Mouse (Mus musculus) thymus, postnatal 14 days (tissue): Measurements from ENCODE around the gene Plagl1.

ENCODE experiments used
- DNase-seq: peaks from one replicate; pipeline ENCODE4 v3.0.0; 2021

Plagl1 gene

DNA sequence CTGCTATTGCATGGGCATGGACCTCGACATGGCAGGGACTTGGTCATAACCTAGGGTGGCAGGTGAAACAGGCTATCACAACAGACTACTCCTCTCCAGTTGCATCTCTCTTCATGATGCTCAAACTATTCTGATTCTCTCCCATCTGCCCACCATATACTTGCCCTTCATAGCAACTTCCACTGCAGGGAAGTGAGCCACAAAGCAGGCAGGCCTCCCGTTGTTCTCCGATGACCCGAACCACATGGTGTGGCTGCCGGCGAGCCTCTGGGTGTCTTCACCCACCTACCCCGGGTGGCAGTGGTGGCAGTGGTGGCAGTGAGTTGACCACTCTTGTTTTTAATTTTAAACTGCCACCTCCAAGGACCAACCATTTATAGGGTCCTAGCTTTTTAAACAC, 75.4 kb downstream of the Plagl1 start:
- DNase-seq, result no peak

DNA sequence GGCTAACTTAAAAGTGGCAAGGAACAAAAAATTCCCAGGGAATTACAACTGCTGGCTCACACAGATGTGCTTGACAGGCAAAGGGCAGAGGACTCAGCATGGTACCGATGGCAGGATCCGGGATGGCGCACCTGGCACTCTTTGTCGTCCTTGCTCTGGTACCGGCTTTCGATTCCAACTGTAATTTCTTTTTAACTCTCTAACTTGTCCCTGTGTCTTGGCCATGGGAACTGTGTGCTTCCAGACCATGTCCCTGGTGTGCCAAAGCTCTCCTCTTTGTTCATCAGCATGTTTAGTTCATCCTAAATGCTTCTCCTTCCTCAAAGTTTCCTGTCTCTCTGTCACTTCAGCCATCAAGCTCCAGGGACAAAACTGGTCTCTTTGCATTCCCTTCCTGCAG, 77.6 kb downstream of the Plagl1 start:
- DNase-seq, result no peak

DNA sequence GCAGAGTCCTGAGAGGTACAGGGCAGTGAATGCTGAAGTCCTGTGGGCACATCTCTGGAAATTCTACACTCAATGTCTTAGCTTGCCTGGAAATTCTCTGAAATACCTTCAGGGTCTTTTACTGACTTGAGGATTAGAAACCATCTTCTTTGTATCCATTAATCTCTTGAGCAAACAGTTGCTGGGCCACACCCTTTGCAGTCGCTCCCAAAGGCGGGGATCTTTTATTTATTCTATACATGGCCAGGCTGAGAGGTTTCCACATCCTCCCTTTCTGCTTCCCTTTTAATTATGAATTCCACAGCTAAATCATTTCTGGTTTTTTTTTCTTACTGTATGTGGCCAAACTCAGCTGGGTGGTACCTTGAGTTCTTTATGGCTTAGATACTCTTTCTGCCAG, 80.1 kb downstream of the Plagl1 start:
- DNase-seq, result no peak

DNA sequence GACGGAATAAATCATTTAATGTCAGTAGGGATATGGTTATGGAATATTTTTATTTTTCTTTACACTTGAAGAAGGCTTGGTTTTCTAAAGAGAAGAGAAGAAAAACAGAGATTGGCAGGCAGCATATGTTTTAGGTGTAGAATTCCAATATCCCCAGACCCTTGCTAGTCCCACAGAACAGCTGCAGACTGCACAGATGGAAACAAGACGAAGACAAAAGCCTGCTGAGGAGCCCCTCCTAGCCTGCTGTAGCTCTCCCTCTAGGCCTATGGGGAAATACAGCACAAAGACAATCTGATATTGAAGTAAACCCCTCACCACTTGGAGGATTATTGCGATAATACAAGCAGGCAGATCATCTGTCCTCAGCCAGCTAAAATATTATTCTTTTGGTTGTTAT, 90.1 kb downstream of the Plagl1 start:
- DNase-seq, result no peak

DNA sequence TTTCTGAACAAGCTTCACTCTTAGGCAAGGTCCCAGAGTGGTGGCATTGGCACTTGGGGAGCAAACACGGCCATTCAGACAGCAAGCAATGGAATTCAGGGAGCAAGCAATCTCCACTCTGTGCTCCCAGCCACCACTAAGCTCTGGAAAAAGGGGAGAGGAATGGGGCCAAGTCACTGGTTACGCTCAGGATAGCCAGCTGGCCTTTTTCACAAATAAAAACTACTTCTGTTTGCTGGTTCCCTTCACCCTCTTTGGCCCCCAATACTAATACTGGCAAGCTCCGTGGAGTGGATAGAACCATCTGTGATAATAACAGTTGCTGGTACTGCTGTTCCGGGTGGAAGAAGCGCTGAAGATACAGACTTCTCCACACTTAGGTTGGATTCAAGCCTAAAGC, 91.0 kb downstream of the Plagl1 start:
- DNase-seq, result no peak

DNA sequence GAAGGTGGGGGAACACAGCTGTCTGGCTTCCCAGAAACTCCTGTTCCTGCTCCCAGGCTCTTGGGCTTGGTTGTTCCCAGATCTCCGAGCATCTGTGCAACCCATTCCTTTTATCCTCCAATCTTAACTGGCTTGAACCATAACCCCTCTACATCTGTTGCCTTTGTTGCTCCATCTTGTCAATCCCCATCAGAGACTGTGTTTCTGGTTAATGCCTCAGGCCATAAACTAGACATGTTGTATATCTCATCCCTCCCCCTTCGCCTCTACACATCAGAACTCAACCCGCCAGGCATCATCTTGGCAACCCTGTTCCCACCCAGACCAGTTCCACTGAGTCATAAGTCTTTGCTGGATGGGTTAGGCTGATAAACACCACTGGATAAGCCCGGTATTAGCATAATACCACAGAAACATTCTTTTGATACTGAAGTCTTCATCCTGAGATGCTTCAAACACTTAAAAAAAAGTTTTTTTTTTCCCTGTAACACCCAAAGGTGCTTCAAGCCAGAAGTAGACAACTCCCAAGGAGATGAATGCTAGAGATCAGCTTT, 92.6 kb downstream of the Plagl1 start:
- no peak for DNase-seq

DNA sequence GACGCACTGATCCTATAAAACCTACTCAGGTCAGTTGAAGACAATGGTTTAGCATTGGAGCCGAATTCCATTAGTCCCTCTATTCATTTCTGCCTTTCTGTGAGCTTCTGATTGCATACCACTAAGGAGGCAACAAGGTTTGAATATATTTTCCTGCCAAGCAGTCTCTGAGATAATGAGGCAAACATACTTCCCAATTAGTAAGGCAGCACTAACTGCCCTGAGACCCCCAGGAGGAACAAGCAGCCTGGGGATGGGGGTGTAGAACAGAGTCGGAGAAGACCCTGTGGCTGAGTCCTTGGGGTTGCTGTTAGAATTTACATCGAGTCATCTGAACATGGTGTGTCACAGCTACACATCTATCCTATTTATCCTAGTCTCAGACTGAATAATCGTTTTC, 95.1 kb downstream of the Plagl1 start:
- no peak for DNase-seq

DNA sequence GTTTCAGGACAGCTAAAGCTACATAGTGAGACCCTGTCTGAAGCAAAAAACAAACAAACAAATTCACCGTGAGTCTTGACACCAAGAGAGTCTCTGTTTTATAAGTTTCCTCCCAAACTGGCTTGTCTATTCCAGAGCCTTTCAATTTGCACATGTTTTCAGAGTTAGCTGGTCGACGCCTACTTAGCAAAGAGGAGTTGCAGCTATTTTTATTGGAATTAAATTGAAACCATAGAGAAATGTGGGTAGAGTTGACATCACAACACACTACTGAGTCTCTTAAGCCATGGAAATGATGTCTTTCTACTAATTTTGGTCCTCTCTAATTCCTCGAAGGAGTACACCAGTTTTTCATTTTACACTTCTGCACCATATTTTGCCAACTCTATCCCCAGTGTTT, 100.6 kb downstream of the Plagl1 start:
- DNase-seq, result no peak

DNA sequence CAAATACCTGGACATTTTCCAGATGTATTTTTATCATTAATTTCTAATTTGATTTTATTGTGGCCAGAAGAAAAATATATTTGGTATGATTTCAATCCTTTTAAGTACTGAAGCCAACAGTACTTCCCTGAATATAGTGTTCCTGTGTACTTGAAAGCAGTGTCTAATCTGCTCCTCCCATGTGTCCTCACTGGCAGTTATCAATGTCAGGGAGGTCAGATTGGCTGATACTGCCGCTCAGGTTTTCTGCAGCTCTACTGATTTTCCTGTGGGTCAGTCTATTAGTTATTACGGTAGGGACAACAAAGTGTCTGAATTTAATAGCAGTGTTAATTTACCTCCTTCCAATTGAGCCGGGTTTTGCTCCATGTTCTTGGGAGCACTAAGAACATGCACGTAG, 101.7 kb downstream of the Plagl1 start:
- DNase-seq, result no peak

DNA sequence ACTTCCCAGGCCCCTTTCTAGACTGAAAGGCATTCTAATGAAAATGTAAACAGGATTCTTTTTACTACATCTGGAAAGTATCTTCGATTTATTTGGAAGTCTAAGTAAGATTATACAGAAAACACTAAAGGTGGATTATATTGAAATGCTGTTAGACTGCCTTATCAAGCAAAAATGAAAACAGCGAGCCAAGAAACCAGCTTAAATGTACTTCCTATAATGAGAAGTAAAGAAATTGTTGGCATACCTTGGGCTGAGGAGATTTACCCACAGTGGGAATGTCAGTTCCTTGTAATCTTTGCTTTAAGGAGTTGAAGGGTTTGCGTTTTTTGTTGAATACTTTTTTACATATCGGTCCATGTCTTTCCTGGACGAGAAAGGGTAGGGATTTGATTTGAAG, 108.2 kb downstream of the Plagl1 start:
- DNase-seq, result no peak

DNA sequence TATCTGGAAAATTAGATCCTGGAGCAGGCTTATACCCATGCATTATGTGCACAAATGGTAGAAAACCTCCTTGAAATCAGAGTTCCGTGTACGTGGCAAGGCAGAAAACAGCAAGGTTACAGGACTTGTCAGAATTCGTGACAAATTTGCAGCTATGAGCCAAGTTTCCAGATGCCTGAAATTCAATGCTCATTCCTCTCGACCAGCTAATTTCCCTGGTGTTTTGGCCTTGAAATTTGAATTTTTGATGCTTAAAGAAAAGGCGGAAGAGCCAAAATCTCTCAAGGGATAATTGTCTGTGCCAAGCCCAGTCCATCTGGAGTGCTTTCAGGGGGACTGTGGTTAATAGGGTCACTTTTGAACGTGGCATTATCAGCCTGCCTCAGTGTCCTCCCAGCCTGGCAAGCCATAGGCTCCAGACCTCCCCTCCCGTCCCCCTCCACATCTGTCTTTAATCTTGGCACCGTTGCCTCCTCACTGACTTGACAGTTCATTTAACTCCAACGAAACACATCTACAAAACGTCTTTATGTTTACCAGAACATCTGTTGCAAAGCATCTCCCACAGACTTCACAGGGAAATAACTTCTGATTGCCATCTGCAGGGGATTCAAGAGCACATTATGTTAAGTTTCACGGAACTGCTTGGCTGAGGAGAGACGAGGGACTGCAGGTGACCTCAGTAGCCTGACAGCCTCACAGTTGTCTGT, 110.6 kb downstream of the Plagl1 start:
- DNase-seq, result no peak

DNA sequence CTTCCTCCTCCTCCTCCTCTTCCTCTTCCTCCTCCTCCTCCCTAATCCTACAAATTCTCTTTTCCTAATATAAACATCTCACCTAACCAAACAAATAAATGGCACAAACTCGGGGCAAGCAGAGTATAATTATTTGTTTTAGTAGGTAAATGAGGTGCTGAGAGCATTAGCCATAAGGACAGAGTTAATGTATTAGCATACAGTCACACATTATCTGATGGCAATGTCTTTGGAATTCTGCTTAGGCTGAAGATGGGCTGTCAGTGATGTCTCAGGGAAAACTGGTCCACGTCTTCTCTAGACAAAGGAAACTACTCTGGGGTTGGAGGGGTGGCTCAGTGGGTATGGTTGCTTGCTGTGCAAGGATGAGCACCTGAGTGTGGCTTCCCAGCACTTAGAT, 111.2 kb downstream of the Plagl1 start:
- DNase-seq, result no peak

DNA sequence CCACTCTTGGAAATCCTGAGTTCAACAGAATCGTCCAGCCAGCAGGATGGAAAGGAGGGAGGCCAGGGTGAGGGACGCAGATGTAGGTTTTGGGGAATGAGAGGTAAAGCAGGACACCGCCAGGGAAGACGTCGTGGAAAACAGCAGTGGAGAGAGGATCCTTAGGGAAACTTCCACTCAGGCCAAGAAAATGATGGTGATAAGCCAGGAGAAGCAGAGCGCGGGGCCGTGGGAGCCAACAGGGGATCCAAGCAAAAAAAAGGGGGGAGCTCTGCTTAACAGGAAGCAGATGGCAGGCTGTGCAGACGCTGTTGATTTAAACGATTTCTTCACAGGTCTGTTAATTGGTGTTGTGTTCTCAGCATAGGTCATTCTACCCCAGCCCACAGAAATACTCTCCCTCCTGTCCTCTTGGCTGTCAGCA, 112.5 kb downstream of the Plagl1 start:
- peak; percentile 8 for DNase-seq

DNA sequence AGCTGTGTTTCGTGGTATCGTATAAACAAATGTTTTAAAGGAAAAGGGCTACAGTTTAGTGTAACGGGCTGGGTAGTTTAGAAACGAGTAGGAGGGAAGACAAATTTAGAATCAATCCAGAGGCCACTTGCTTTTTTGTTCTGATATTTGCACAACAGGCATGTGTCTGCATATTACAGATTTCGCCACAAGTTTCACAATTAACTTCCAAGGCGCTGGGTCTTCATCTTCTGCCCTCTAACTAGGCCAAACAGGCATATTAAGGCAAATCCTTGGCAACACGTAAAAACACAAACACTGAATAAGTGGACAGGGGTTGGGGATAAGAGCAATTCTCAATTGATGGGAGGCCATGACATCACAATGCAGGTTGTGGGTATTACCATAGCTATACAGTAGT, 115.6 kb downstream of the Plagl1 start:
- no peak for DNase-seq

DNA sequence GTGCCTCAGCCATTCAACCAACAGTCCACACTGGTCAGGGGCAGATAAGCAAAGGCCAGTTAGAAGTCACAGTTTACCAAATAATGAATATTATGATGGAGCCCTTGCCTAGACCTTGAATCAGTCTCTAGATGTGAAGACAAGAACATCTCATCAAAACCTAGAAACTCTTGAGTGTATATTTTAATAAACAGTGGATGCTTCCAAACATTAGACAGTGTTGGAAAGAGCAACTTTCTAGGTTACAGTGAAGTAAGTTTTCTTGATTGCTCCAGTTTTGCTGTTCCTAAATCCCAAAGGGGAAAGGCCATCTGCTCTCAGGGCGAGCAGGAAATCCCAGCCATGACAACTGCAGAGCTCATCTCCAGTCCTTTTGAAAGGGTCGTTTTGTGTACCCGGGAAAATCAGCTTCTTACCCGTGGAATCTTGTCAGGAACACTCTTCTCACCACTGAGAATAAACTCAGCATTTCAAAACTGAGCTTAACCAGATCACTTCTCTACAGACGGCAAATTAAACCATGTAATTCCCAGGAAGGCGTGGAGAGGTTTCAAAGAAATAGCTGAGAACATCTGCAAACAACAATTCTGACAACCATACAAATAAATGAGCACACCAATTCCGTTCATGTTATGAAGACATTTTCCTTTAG, 117.8 kb downstream of the Plagl1 start, which contains the start of gene Zc2hc1b:
Zc2hc1b (minus strand) TSS at position 51 of the 652 bp plus-strand sequence.
- no peak for DNase-seq

DNA sequence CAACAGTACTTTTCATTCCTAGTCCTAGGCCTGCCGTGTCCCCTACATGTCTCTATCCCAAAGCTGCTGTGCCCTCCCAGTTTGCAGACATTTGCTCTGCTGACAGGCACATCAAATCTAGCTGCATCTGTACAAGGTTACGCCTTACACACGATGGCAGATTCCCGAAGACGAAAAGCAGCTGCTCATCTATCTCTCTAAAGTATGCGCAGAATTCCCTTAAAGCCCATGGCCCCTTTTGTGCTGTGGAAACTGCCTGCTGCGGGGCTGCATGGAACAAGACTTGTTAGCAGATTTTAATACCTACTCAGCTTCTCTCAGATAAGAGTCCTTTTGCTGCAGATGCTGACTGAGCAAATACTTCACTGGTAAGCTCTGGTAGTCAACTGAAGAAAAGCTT, 119.9 kb downstream of the Plagl1 start:
- no peak for DNase-seq
